ENCODE assay signal across 1 mouse cellular context in genomic region chr6:83750171-83750684, GRCm38 (mm10).
TF ChIP-seq lines count a peak whose summit lies in the region.

No protein-coding gene starts in this region.

TF ChIP-seq in MEL, 35 proteins besides CTCF, POLR2A, EP300 and RAD21 (continued from another document):
- TF ChIP-seq MAX (IDR thresholded peaks at IDR 0.05; ENCODE audit: low read length) (no peak), MYC (IDR thresholded peaks at IDR 0.05; ENCODE audit: low read depth, low read length) (no peak), MAZ (IDR thresholded peaks at IDR 0.05; ENCODE audit: low read depth, low read length) (peak; percentile 45; the same call in 1 of the 2 replicates), SMC3 (IDR thresholded peaks at IDR 0.05; ENCODE audit: low read depth, low read length) (peak; percentile 77), HCFC1 (IDR thresholded peaks at IDR 0.05; ENCODE audit: low read depth, low read length) (peak; percentile 48; the same call in 1 of the 2 replicates), CHD2 (IDR thresholded peaks at IDR 0.05; ENCODE audit: low read length) (no peak), TBP (IDR thresholded peaks at IDR 0.05; ENCODE audit: low read depth, low read length) (0 out of 2 replicates have a peak, but pooled peaks have one; percentile 19)
